Mouse (Mus musculus): ENCODE data around the gene Adam22. TPM values are rescaled to one million over a fixed set of nuclear protein-coding genes. Genes with fewer than 3 reads are reported as not detected.

Gene Adam22
- total RNA-seq (2021) = 1 to 10 TPM; 4.5 to 5.1 TPM
- long read RNA-seq, experiment 1 = 0 reads
- long read RNA-seq, experiment 2 = 0 reads

GRCm38 (mm10) chr5:8367614-8368327, at the start of gene Adam22:
Gene Adam22, minus strand, starts transcription at chr5:8368160.
- DNase-seq (ENCODE audit: low spot score in 2 of 2) = peak; percentile 34 to 46

- DNase-seq (ENCODE audit: low spot score in 2 of 2) = no peak
These were observed 49.5 kb upstream of the Adam22 start for GRCm38 (mm10) chr5:8417443-8417842.

GRCm38 (mm10) chr5:8416683-8417413, 48.9 kb upstream of the Adam22 start:
- DNase-seq (ENCODE audit: low spot score in 2 of 2) = no peak

- DNase-seq (ENCODE audit: low spot score in 2 of 2) = no peak
These were observed 40.8 kb upstream of the Adam22 start for GRCm38 (mm10) chr5:8408746-8409145.

- DNase-seq (ENCODE audit: low spot score in 2 of 2) = no peak
These were observed 29.8 kb upstream of the Adam22 start for GRCm38 (mm10) chr5:8397587-8398249.

GRCm38 (mm10) chr5:8393891-8394583, 26.1 kb upstream of the Adam22 start:
- DNase-seq (ENCODE audit: low spot score in 2 of 2) = no peak

- DNase-seq (ENCODE audit: low spot score in 2 of 2) = no peak
These were observed 6.4 kb upstream of the Adam22 start for GRCm38 (mm10) chr5:8374297-8374906.

- DNase-seq (ENCODE audit: low spot score in 2 of 2) = no peak
These were observed 5.5 kb upstream of the Adam22 start for GRCm38 (mm10) chr5:8373415-8373814.

- no peak for DNase-seq (ENCODE audit: low spot score in 2 of 2)
These were observed 821 bp upstream of the Adam22 start for GRCm38 (mm10) chr5:8368781-8369180.

GRCm38 (mm10) chr5:8368328-8368692, 350 bp upstream of the Adam22 start:
- no peak for DNase-seq (ENCODE audit: low spot score in 2 of 2)

GRCm38 (mm10) chr5:8366771-8367613, 968 bp downstream of the Adam22 start:
- DNase-seq (ENCODE audit: low spot score in 2 of 2) = no peak

- no peak for DNase-seq (ENCODE audit: low spot score in 2 of 2)
These were observed 5.6 kb downstream of the Adam22 start for GRCm38 (mm10) chr5:8362361-8362760.

- no peak for DNase-seq (ENCODE audit: low spot score in 2 of 2)
These were observed 10.3 kb downstream of the Adam22 start for GRCm38 (mm10) chr5:8357677-8358076.

- DNase-seq (ENCODE audit: low spot score in 2 of 2) = no peak
These were observed 10.9 kb downstream of the Adam22 start for GRCm38 (mm10) chr5:8356885-8357651.

GRCm38 (mm10) chr5:8356326-8356725, 11.6 kb downstream of the Adam22 start:
- no peak for DNase-seq (ENCODE audit: low spot score in 2 of 2)

GRCm38 (mm10) chr5:8349557-8349956, 18.4 kb downstream of the Adam22 start:
- no peak for DNase-seq (ENCODE audit: low spot score in 2 of 2)

GRCm38 (mm10) chr5:8346329-8346728, 21.6 kb downstream of the Adam22 start:
- no peak for DNase-seq (ENCODE audit: low spot score in 2 of 2)

GRCm38 (mm10) chr5:8343296-8343695, 24.7 kb downstream of the Adam22 start:
- no peak for DNase-seq (ENCODE audit: low spot score in 2 of 2)

GRCm38 (mm10) chr5:8341676-8342075, 26.3 kb downstream of the Adam22 start:
- DNase-seq (ENCODE audit: low spot score in 2 of 2) = no peak
